Mouse (Mus musculus) kidney, adult 2 months (tissue): ENCODE measurements around the gene Ncf4. TPM values are rescaled to one million over a fixed set of nuclear protein-coding genes. Genes with fewer than 3 reads are reported as not detected.
"Not testable (repeated sequence)": the region's sequence is repeated elsewhere in the genome, so short reads cannot be mapped to it uniquely, and the experiment has no call there.

Source experiments
- DNase-seq: peaks from one replicate; pipeline ENCODE4 v3.0.0; 2021
- H3K27ac ChIP-seq: fragments of 200-500 bp; 2 replicates; pipeline ENCODE4 v1.5.1; 2012; ENCODE audit warnings: low read depth, low read length, control low read depth, inconsistent platforms; ENCODE audit not compliant: insufficient read depth
- H3K27me3 ChIP-seq: fragments of 200-500 bp; replicated peaks from 2 replicates; pipeline ENCODE4 v1.6.1; 2012; ENCODE audit warnings: mild to moderate bottlenecking, moderate library complexity, low read length, inconsistent platforms; ENCODE audit not compliant: control insufficient read depth, insufficient read depth
- H3K36me3 ChIP-seq: fragments of 200-500 bp; 2 replicates; pipeline ENCODE4 v1.6.1; 2012; ENCODE audit warnings: mild to moderate bottlenecking, moderate library complexity, low read length, inconsistent platforms; ENCODE audit not compliant: control insufficient read depth, insufficient read depth
- H3K4me1 ChIP-seq: fragments of 200-500 bp; 2 replicates; pipeline ENCODE4 v1.6.1; 2011; ENCODE audit warnings: low read length; ENCODE audit not compliant: control insufficient read depth, insufficient read depth
- H3K4me3 ChIP-seq: fragments of 200-500 bp; 2 replicates; pipeline ENCODE4 v1.5.1; 2011; ENCODE audit warnings: mild to moderate bottlenecking, low read depth, low read length, control low read depth; ENCODE audit not compliant: insufficient read depth
- CTCF ChIP-seq: fragments of 200-500 bp; conservative IDR thresholded peaks from 2 replicates; pipeline ENCODE4 v1.5.1; 2011; ENCODE audit warnings: low read depth, mild to moderate bottlenecking, control low read depth, low read length, moderate library complexity, mixed read lengths; ENCODE audit not compliant: insufficient read depth, insufficient read length
- POLR2A ChIP-seq: fragments of 200-500 bp; IDR thresholded peaks from one replicate; pipeline ENCODE4 v1.6.1; 2011; ENCODE audit warnings: low read depth, low read length, control low read depth
- WGBS: fragments of 180-500 bp; shearing (Covaris S2); methylation state at CpG from one replicate; pipeline ENCODE4 v1.1.7; 2018; 5-methylcytosine and 5-hydroxymethylcytosine counted together
- polyA plus RNA-seq: library from polyadenylated mRNA; depleted of rRNA; stranded (reverse); fragments of >200 nt; gene quantifications from 2 replicates; pipeline ENCODE4 v1.2.3, GENCODE M21; 2012

Gene Ncf4
- polyA plus RNA-seq, 1 experiment, result 4.8 TPM

DNA sequence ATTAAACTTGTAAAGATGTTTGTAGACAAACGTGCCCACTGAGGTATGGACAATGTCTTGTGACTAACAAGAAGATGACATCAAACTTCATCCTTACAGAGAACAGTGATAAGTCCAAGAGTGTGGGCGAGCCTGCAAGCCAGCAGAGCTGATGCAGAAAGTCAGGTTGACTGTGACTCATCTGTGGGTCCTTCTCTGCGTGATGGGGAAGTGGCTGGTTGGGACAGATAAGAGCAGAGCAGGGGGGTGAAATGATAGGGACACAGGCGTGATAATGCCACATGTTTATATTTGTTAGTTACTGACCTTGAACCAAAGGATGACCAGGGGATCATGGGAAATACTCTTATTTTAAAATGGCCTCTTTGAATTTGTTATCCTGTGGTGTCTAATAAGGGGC is 23.3 kb downstream of the Ncf4 start:
- TF ChIP-seq CTCF (no peak), POLR2A (no peak)
- Histone ChIP-seq H3K4me1 (no peaks in the 10 kb centered on the region), H3K4me3 (no peak overlapping the region), H3K27ac (no peak overlapping the region), H3K27me3 (no peaks in the 10 kb centered on the region), H3K36me3 (no peaks in the 10 kb centered on the region)
- 70% methylated on average over 4 of the region's 4 CpGs for WGBS
- no peak for DNase-seq

DNA sequence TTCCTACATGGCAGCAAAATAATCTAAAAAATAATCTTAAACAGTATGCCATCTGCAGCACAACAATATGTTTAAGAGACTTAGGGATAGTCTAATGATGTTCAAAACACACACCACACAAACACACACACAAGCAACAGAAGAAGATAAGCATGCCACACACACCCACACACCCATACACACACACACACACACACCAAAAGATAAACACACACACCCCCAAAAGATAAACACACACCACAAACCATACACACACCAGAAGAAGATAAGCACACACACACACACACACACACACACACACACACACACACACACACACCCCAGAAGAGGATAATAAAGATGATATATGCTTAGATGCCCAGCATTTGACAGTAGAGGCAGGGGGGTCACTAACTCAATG is 26.6 kb downstream of the Ncf4 start:
- TF ChIP-seq POLR2A, result no peak
- TF ChIP-seq CTCF, result no peak
- H3K27ac ChIP-seq, result no peak overlapping the region

DNA sequence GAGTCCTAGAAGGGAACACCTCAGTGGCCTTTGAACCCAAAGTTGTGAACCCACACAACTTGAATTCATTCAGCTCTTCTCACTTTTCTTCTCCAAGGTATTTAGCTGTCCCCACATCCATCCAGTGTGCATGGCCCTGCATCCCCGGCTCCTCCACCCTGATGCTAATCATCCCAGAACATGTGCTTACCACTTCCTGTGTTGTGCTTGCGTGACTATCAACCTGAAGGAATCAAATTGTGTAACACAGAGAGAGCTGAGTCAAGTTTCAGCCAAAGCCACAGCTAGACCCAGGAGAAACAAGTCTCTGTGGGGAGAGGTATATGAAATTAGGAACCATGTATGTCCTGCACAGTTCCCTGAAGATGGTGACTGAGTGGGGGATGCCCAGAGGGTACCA is 33.7 kb downstream of the Ncf4 start:
- TF ChIP-seq POLR2A (no peak), CTCF (no peak)
- no peak for DNase-seq
- no peaks in the 10 kb centered on the region for H3K4me1 ChIP-seq
- H3K4me3 ChIP-seq, result no peak overlapping the region
- H3K36me3 ChIP-seq, result no peaks in the 10 kb centered on the region
- no peaks in the 10 kb centered on the region for H3K27me3 ChIP-seq
- 66% methylated on average over 2 of the region's 2 CpGs for WGBS
- H3K27ac ChIP-seq, result no peak overlapping the region

More for the DNA sequence above, 26.6 kb downstream of the Ncf4 start:
- H3K4me1 ChIP-seq, result no peaks in the 10 kb centered on the region
- no peaks in the 10 kb centered on the region for H3K36me3 ChIP-seq
- H3K4me3 ChIP-seq, result no peak overlapping the region
- no peak for DNase-seq
- H3K27me3 ChIP-seq, result no peaks in the 10 kb centered on the region

DNA sequence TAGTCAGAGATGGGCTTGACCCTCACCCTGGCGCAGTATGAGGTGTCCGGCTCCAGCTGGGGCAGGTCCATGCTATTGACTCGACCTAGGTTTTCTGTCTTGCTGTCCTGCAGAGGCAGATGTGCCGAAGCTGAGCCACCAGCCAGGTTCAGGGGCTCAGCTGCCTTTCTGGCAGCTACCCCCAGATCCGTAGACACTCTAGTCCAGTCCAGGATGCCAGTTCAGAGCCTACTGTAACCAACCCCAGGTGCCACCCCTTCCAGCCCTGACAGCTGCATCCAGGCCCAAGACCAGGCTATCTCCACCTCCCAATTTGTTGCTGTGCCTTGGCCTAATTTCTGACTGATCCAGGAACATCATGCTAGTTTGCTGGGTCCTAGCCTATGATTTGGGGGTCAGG is 43.3 kb downstream of the Ncf4 start:
- H3K4me3 ChIP-seq, result no peak overlapping the region
- no peaks in the 10 kb centered on the region for H3K36me3 ChIP-seq
- TF ChIP-seq POLR2A, result no peak
- TF ChIP-seq CTCF, result no peak
- no peak overlapping the region for H3K27ac ChIP-seq
- no peak for DNase-seq
- WGBS, result 86% methylated on average over 5 of the region's 5 CpGs
- H3K4me1 ChIP-seq, result no peaks in the 10 kb centered on the region
- H3K27me3 ChIP-seq, result no peaks in the 10 kb centered on the region

DNA sequence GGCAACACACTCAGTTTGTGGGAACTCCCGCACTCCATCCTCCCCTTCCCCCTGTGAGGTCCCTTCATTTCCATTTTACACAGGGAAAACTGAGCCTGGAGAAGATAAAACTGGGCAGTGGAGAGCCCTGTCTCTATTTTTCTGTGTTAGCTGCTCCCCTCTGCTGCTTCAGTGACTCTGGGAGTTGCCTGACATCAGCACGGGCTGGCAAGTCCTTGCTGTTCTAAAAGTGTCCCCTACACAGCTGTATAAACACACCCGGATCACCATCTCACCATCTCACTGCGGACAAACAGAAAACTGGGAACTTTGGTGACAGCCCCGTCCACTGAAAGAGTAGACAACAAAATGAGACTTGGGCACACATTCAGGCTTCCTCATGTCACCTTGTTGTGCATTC is 45.2 kb downstream of the Ncf4 start:
- DNase-seq, H3K36me3 ChIP-seq, H3K27me3 ChIP-seq, H3K27ac ChIP-seq, H3K4me1 ChIP-seq, H3K4me3 ChIP-seq: not testable (repeated sequence)
- 26% methylated on average over 5 of the region's 5 CpGs for WGBS

DNA sequence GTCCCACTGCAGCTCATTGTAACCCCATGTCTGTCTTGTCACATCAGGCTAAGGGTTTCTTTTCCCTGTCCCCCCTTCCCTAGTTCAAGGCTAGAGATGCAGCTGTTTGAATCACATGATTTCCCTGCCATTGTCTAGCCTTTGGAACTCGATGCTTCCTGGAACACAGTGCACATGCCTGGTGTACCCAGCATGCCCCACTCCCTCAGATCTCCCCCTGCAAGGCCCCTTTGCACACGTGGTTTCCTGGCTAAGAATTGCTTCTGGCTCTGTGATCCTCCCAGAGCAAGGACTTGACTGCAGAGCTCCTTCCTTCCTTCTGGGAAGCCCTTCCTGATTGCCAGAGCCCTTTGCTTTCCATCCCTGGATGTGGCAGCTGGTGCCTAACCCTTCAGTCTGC is 48.6 kb downstream of the Ncf4 start:
- not testable (repeated sequence) for H3K36me3 ChIP-seq, H3K27ac ChIP-seq, H3K27me3 ChIP-seq, H3K4me1 ChIP-seq, DNase-seq, H3K4me3 ChIP-seq
- 4% methylated on average over 2 of the region's 2 CpGs for WGBS

DNA sequence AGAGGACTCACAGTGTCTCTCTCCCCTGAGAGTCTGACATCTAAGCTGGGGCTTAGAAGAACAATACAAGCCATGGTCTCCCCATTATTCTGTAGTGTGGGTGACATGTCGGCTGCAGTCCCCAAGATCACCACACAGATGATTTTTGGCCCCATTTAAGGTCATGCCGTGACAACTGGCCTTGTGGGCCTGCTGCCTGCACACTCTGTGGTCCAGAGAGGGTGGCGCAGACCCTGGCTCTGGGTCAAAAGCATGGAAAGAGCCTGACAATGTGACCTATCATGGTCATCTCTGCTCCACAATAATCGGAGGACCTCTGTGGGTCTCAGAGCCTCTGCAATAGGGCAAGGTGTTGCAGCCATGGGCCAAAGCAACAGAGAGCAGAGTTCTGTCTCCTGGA is 49.1 kb downstream of the Ncf4 start:
- H3K4me1 ChIP-seq, result no peaks in the 10 kb centered on the region
- H3K27me3 ChIP-seq, result no peaks in the 10 kb centered on the region
- H3K36me3 ChIP-seq, result no peaks in the 10 kb centered on the region
- TF ChIP-seq CTCF, result no peak
- H3K27ac ChIP-seq, result no peak overlapping the region
- no peak overlapping the region for H3K4me3 ChIP-seq
- WGBS, result 83% methylated on average over 4 of the region's 4 CpGs
- no peak for DNase-seq

DNA sequence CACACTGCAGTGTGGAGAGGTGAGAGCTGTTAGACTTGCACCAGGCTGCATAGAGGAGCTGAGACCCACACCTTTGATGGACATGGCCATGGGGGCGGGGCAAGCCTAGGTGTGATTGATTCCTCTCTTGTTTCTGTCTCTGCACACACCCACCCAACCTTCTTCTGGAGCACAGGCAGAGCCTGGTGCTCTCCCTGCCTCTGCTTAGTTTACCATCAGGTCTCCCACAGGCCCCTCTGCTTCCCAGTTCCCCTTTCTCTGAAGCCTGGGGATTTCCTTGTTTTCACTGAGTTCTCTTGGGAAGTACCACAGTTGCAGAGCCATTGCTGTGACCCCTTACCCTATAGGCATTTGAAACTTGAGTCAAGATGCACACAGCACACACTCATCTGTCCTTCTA is 54.0 kb downstream of the Ncf4 start:
- no peaks in the 10 kb centered on the region for H3K4me1 ChIP-seq
- H3K27me3 ChIP-seq, result no peaks in the 10 kb centered on the region
- WGBS, result 88% methylated on average over 1 of the region's 1 CpGs
- H3K36me3 ChIP-seq, result no peaks in the 10 kb centered on the region
- no peak for DNase-seq
- TF ChIP-seq CTCF (no peak), POLR2A (no peak)
- no peak overlapping the region for H3K27ac ChIP-seq
- H3K4me3 ChIP-seq, result no peak overlapping the region
